Mouse (Mus musculus): Measurements from ENCODE around the gene Insl6.

Gene Insl6

GRCm38 (mm10) chr19:29354895-29355877 lies 30.0 kb upstream of the Insl6 start:
- DNase-seq (ENCODE audit: low spot score in 2 of 2), result peak; percentile 63 to 80

- no peak for DNase-seq (ENCODE audit: low spot score in 2 of 2)
These were observed 25.8 kb upstream of the Insl6 start for GRCm38 (mm10) chr19:29350991-29351390.

- no peak for DNase-seq (ENCODE audit: low spot score in 2 of 2)
These were observed 20.5 kb upstream of the Insl6 start for GRCm38 (mm10) chr19:29345636-29346035.

GRCm38 (mm10) chr19:29344868-29345267 lies 19.7 kb upstream of the Insl6 start:
- DNase-seq (ENCODE audit: low spot score in 2 of 2), result no peak

GRCm38 (mm10) chr19:29342281-29342680 lies 17.1 kb upstream of the Insl6 start:
- DNase-seq (ENCODE audit: low spot score in 2 of 2), result no peak

GRCm38 (mm10) chr19:29341029-29341428 lies 15.9 kb upstream of the Insl6 start:
- DNase-seq (ENCODE audit: low spot score in 2 of 2), result no peak

- no peak for DNase-seq (ENCODE audit: low spot score in 2 of 2)
These were observed 11.5 kb upstream of the Insl6 start for GRCm38 (mm10) chr19:29336624-29337023.

GRCm38 (mm10) chr19:29334068-29334745 lies 9.1 kb upstream of the Insl6 start, which contains the start of gene Rln1:
Gene Rln1, minus strand, starts transcription at chr19:29334670.
- peak; percentile 21 to 24 for DNase-seq (ENCODE audit: low spot score in 2 of 2)

- no peak for DNase-seq (ENCODE audit: low spot score in 2 of 2)
These were observed 1.8 kb upstream of the Insl6 start for GRCm38 (mm10) chr19:29326822-29327552.

GRCm38 (mm10) chr19:29326396-29326795 lies 1.2 kb upstream of the Insl6 start:
- DNase-seq (ENCODE audit: low spot score in 2 of 2), result no peak

GRCm38 (mm10) chr19:29325852-29326180 lies 660 bp upstream of the Insl6 start:
- no peak for DNase-seq (ENCODE audit: low spot score in 2 of 2)

GRCm38 (mm10) chr19:29323416-29324049 lies 1.6 kb downstream of the Insl6 start:
- DNase-seq (ENCODE audit: low spot score in 2 of 2), result no peak

GRCm38 (mm10) chr19:29312661-29313060 lies 12.5 kb downstream of the Insl6 start:
- no peak for DNase-seq (ENCODE audit: low spot score in 2 of 2)

- no peak for DNase-seq (ENCODE audit: low spot score in 2 of 2)
These were observed 13.4 kb downstream of the Insl6 start for GRCm38 (mm10) chr19:29311791-29312190.

- DNase-seq (ENCODE audit: low spot score in 2 of 2), result no peak
These were observed 16.3 kb downstream of the Insl6 start for GRCm38 (mm10) chr19:29308832-29309231.

- no peak for DNase-seq (ENCODE audit: low spot score in 2 of 2)
These were observed 23.0 kb downstream of the Insl6 start for GRCm38 (mm10) chr19:29302119-29302518.

- DNase-seq (ENCODE audit: low spot score in 2 of 2), result no peak
These were observed 24.2 kb downstream of the Insl6 start for GRCm38 (mm10) chr19:29300919-29301318.

GRCm38 (mm10) chr19:29297366-29297765 lies 27.8 kb downstream of the Insl6 start:
- no peak for DNase-seq (ENCODE audit: low spot score in 2 of 2)

- DNase-seq (ENCODE audit: low spot score in 2 of 2), result no peak
These were observed 29.0 kb downstream of the Insl6 start for GRCm38 (mm10) chr19:29296166-29296565.

- no peak for DNase-seq (ENCODE audit: low spot score in 2 of 2)
These were observed 30.4 kb downstream of the Insl6 start for GRCm38 (mm10) chr19:29294756-29295155.

- DNase-seq (ENCODE audit: low spot score in 2 of 2), result no peak
These were observed 32.6 kb downstream of the Insl6 start for GRCm38 (mm10) chr19:29292546-29292945.

- DNase-seq (ENCODE audit: low spot score in 2 of 2), result no peak
These were observed 33.6 kb downstream of the Insl6 start for GRCm38 (mm10) chr19:29291532-29291931.

Measured in frontal cortex, postnatal 10 days (tissue).